Mouse (Mus musculus): ENCODE measurements around the gene Hoxb9. TPM values are rescaled to one million over a fixed set of nuclear protein-coding genes. Genes with fewer than 3 reads are reported as not detected.

Gene Hoxb9
- polyA plus RNA-seq, 2 experiments = 0.01 TPM; not detected in 1

- H3K27ac ChIP-seq = no peak overlapping the region
- H3K9ac ChIP-seq (replicated peaks) = no peak overlapping the region
- no peaks in the 10 kb centered on the region for H3K9me3 ChIP-seq (ENCODE audit: control insufficient read depth, low read length)
- peaks cover 68% of the 10 kb centered on the region for H3K27me3 ChIP-seq (ENCODE audit: control insufficient read depth, insufficient read depth, low read length)
- no peak overlapping the region for H3K4me2 ChIP-seq (ENCODE audit: low read depth)
- no peaks in the 10 kb centered on the region for H3K4me1 ChIP-seq (replicated peaks; ENCODE audit: control insufficient read depth in 2 of 2, insufficient read depth in 2 of 2, low read length in 1 of 2)
- ATAC-seq (ENCODE audit: insufficient read depth) (no peak), DNase-seq (ENCODE audit: low read depth in 3 of 3, low spot score in 3 of 3) (no peak)
- no peaks in the 10 kb centered on the region for H3K36me3 ChIP-seq (replicated peaks; ENCODE audit: control insufficient read depth, insufficient read depth, low read depth)
- TF ChIP-seq EP300 (IDR thresholded peaks at IDR 0.05; ENCODE audit: low read depth) (no peak), CTCF (IDR thresholded peaks at IDR 0.05; ENCODE audit: low read depth) (no peak)
- 18% methylated on average over 5 of the region's 5 CpGs for WGBS (ENCODE audit: insufficient replicate concordance)
- no peak overlapping the region for H3K4me3 ChIP-seq (ENCODE audit: insufficient read depth in 1 of 2, low read depth in 2 of 2, low read length in 2 of 2)
These were observed 52.9 kb downstream of the Hoxb9 start for GRCm38 (mm10) chr11:96324125-96324524.

- no peak overlapping the region for H3K9ac ChIP-seq (replicated peaks)
- no peaks in the 10 kb centered on the region for H3K9me3 ChIP-seq (ENCODE audit: control insufficient read depth, low read length)
- ATAC-seq (ENCODE audit: insufficient read depth) = no peak
- 27% methylated on average over 8 of the region's 8 CpGs for WGBS (ENCODE audit: insufficient replicate concordance)
- H3K36me3 ChIP-seq (replicated peaks; ENCODE audit: control insufficient read depth, insufficient read depth, low read depth) = no peaks in the 10 kb centered on the region
- no peaks in the 10 kb centered on the region for H3K4me1 ChIP-seq (replicated peaks; ENCODE audit: control insufficient read depth in 2 of 2, insufficient read depth in 2 of 2, low read length in 1 of 2)
- H3K4me2 ChIP-seq (ENCODE audit: low read depth) = no peak overlapping the region
- no peak for TF ChIP-seq CTCF (IDR thresholded peaks at IDR 0.05; ENCODE audit: low read depth)
- H3K27ac ChIP-seq = no peak overlapping the region
- peaks cover 63% of the 10 kb centered on the region for H3K27me3 ChIP-seq (ENCODE audit: control insufficient read depth, insufficient read depth, low read length)
- H3K4me3 ChIP-seq (ENCODE audit: insufficient read depth in 1 of 2, low read depth in 2 of 2, low read length in 2 of 2) = no peak overlapping the region
- DNase-seq (ENCODE audit: low read depth in 3 of 3, low spot score in 3 of 3) = no peak
These were observed 53.7 kb downstream of the Hoxb9 start for GRCm38 (mm10) chr11:96324965-96325364.

GRCm38 (mm10) chr11:96325747-96326212 lies 54.5 kb downstream of the Hoxb9 start:
- H3K4me3 ChIP-seq (ENCODE audit: insufficient read depth in 1 of 2, low read depth in 2 of 2, low read length in 2 of 2) = no peak overlapping the region
- no peaks in the 10 kb centered on the region for H3K4me1 ChIP-seq (replicated peaks; ENCODE audit: control insufficient read depth in 2 of 2, insufficient read depth in 2 of 2, low read length in 1 of 2)
- no peaks in the 10 kb centered on the region for H3K9me3 ChIP-seq (ENCODE audit: control insufficient read depth, low read length)
- 47% methylated on average over 22 of the region's 22 CpGs for WGBS (ENCODE audit: insufficient replicate concordance)
- no peaks in the 10 kb centered on the region for H3K36me3 ChIP-seq (replicated peaks; ENCODE audit: control insufficient read depth, insufficient read depth, low read depth)
- TF ChIP-seq CTCF (IDR thresholded peaks at IDR 0.05; ENCODE audit: low read depth) (no peak), EP300 (IDR thresholded peaks at IDR 0.05; ENCODE audit: low read depth) (no peak)
- no peak overlapping the region for H3K4me2 ChIP-seq (ENCODE audit: low read depth)
- no peak for DNase-seq (ENCODE audit: low read depth in 3 of 3, low spot score in 3 of 3)
- no peak overlapping the region for H3K9ac ChIP-seq (replicated peaks)
- no peak overlapping the region for H3K27ac ChIP-seq
- ATAC-seq (ENCODE audit: insufficient read depth) = no peak
- peaks cover 63% of the 10 kb centered on the region for H3K27me3 ChIP-seq (ENCODE audit: control insufficient read depth, insufficient read depth, low read length)

MicroRNA genes within 50 kb of the gene (microRNA counts, 519-probe panel; counts per million panel counts)
- microRNA mmu-miR-10a (3,705 counts per million, percentile 10 among the panel's probes with 10 or more counts), microRNA mmu-miR-196a (69.9 counts per million)

Small RNAs within 50 kb of the gene (microRNA-seq; reads per million reads assigned to microRNA genes)
- gene Mir10a = 4,699 reads per million, percentile 86 among the genes with 10 or more reads in this experiment
- not detected for gene Mir196a-1

Other genes with a start within 250 kb of the Hoxb9 start
- gene Gip, start 246.9 kb upstream of the Hoxb9 start, polyA plus RNA-seq (2012; rRNA removed) = 0.09 TPM in 1 of 2 replicates, not detected in the other
- gene Gip, start 246.9 kb upstream of the Hoxb9 start, polyA plus RNA-seq (2014; fragmentation: Nextera tagmentation; extraction: Ambion mirVana) = not detected in 2 replicates
- 18.5 and 28.2 TPM in 2 replicates for gene Snf8, start 236.6 kb upstream of the Hoxb9 start, polyA plus RNA-seq (2012; rRNA removed)
- gene Snf8, start 236.6 kb upstream of the Hoxb9 start, polyA plus RNA-seq (2014; fragmentation: Nextera tagmentation; extraction: Ambion mirVana) = 28.9 and 30.0 TPM in 2 replicates
- 11.8 and 15.7 TPM in 2 replicates for gene Ube2z, start 206.1 kb upstream of the Hoxb9 start, polyA plus RNA-seq (2012; rRNA removed)
- 10.7 and 11.5 TPM in 2 replicates for gene Ube2z, start 206.1 kb upstream of the Hoxb9 start, polyA plus RNA-seq (2014; fragmentation: Nextera tagmentation; extraction: Ambion mirVana)
- 213 and 233 TPM in 2 replicates for gene Atp5g1, start 195.8 kb upstream of the Hoxb9 start, polyA plus RNA-seq (2012; rRNA removed)
- gene Atp5g1, start 195.8 kb upstream of the Hoxb9 start, polyA plus RNA-seq (2014; fragmentation: Nextera tagmentation; extraction: Ambion mirVana) = 650 and 693 TPM in 2 replicates
- not detected in 2 replicates for gene Calcoco2, start 159.5 kb upstream of the Hoxb9 start, polyA plus RNA-seq (2012; rRNA removed)
- gene Calcoco2, start 159.5 kb upstream of the Hoxb9 start, polyA plus RNA-seq (2014; fragmentation: Nextera tagmentation; extraction: Ambion mirVana) = not detected in 2 replicates
- 0.05 TPM in 1 of 2 replicates, not detected in the other for gene Ttll6, start 137.7 kb upstream of the Hoxb9 start, polyA plus RNA-seq (2012; rRNA removed)
- not detected in 2 replicates for gene Ttll6, start 137.7 kb upstream of the Hoxb9 start, polyA plus RNA-seq (2014; fragmentation: Nextera tagmentation; extraction: Ambion mirVana)
- gene Hoxb13, start 77.1 kb upstream of the Hoxb9 start, polyA plus RNA-seq (2012; rRNA removed) = 0.08 TPM in 1 of 2 replicates, not detected in the other
- gene Hoxb13, start 77.1 kb upstream of the Hoxb9 start, polyA plus RNA-seq (2014; fragmentation: Nextera tagmentation; extraction: Ambion mirVana) = not detected in 2 replicates
- 0.03 and 0.05 TPM in 2 replicates for gene Hoxb8, start 10.4 kb downstream of the Hoxb9 start, polyA plus RNA-seq (2012; rRNA removed)
- gene Hoxb8, start 10.4 kb downstream of the Hoxb9 start, polyA plus RNA-seq (2014; fragmentation: Nextera tagmentation; extraction: Ambion mirVana) = not detected in 2 replicates
- gene Hoxb7, start 15.2 kb downstream of the Hoxb9 start, polyA plus RNA-seq (2012; rRNA removed) = 0.02 and 0.06 TPM in 2 replicates
- 0.10 and 0.19 TPM in 2 replicates for gene Hoxb7, start 15.2 kb downstream of the Hoxb9 start, polyA plus RNA-seq (2014; fragmentation: Nextera tagmentation; extraction: Ambion mirVana)
- 0.02 and 0.13 TPM in 2 replicates for gene Hoxb6, start 21.0 kb downstream of the Hoxb9 start, polyA plus RNA-seq (2012; rRNA removed)
- not detected in 2 replicates for gene Hoxb6, start 21.0 kb downstream of the Hoxb9 start, polyA plus RNA-seq (2014; fragmentation: Nextera tagmentation; extraction: Ambion mirVana)
- gene Hoxb5, start 31.9 kb downstream of the Hoxb9 start, polyA plus RNA-seq (2012; rRNA removed) = 0.23 and 0.32 TPM in 2 replicates
- 0.06 and 0.24 TPM in 2 replicates for gene Hoxb5, start 31.9 kb downstream of the Hoxb9 start, polyA plus RNA-seq (2014; fragmentation: Nextera tagmentation; extraction: Ambion mirVana)
- gene Hoxb4, start 46.8 kb downstream of the Hoxb9 start, polyA plus RNA-seq (2012; rRNA removed) = 0.31 and 0.48 TPM in 2 replicates
- 0.06 and 0.09 TPM in 2 replicates for gene Hoxb4, start 46.8 kb downstream of the Hoxb9 start, polyA plus RNA-seq (2014; fragmentation: Nextera tagmentation; extraction: Ambion mirVana)
- gene Hoxb3, start 51.9 kb downstream of the Hoxb9 start, polyA plus RNA-seq (2012; rRNA removed) = 0.38 and 0.66 TPM in 2 replicates
- not detected in 2 replicates for gene Hoxb3, start 51.9 kb downstream of the Hoxb9 start, polyA plus RNA-seq (2014; fragmentation: Nextera tagmentation; extraction: Ambion mirVana)
- gene Hoxb2, start 79.1 kb downstream of the Hoxb9 start, polyA plus RNA-seq (2012; rRNA removed) = 1.1 TPM in 2 replicates
- 0.51 and 0.75 TPM in 2 replicates for gene Hoxb2, start 79.1 kb downstream of the Hoxb9 start, polyA plus RNA-seq (2014; fragmentation: Nextera tagmentation; extraction: Ambion mirVana)
- 0.02 TPM in 2 replicates for gene Hoxb1, start 94.3 kb downstream of the Hoxb9 start, polyA plus RNA-seq (2012; rRNA removed)
- gene Hoxb1, start 94.3 kb downstream of the Hoxb9 start, polyA plus RNA-seq (2014; fragmentation: Nextera tagmentation; extraction: Ambion mirVana) = not detected in 2 replicates
- 0.11 TPM in 1 of 2 replicates, not detected in the other for gene Skap1, start 193.1 kb downstream of the Hoxb9 start, polyA plus RNA-seq (2012; rRNA removed)
- gene Skap1, start 193.1 kb downstream of the Hoxb9 start, polyA plus RNA-seq (2014; fragmentation: Nextera tagmentation; extraction: Ambion mirVana) = 0.14 and 0.18 TPM in 2 replicates

Data from liver, embryonic 14.5 days (tissue).